Mouse (Mus musculus) G1E-ER4 (cell line): ENCODE measurements around the gene Ppp1r3f. TPM values are rescaled to one million over a fixed set of nuclear protein-coding genes. Genes with fewer than 3 reads are reported as not detected.

Experiments used
- GATA1 ChIP-seq: IDR thresholded peaks from one replicate; pipeline ENCODE4 v1.8.0; 2012; ENCODE audit warnings: low read length, inconsistent platforms
- polyA plus RNA-seq: library from polyadenylated mRNA; stranded (reverse); fragments of >175 nt; gene quantifications from 2 replicates; pipeline ENCODE4 v1.2.3, GENCODE M21; 2012

Gene Ppp1r3f
- polyA plus RNA-seq = 1.9 and 2.3 TPM in 2 replicates

GRCm38 (mm10) chrX:7574087-7574884, at the start of gene Ppp1r3f:
Gene Ppp1r3f, minus strand, starts transcription at chrX:7574283.
- TF ChIP-seq GATA1 = no peak

- no peak for TF ChIP-seq GATA1
These were observed 43.9 kb upstream of the Ppp1r3f start for GRCm38 (mm10) chrX:7617889-7618551.

GRCm38 (mm10) chrX:7610536-7611258, 36.6 kb upstream of the Ppp1r3f start:
- TF ChIP-seq GATA1 = no peak

GRCm38 (mm10) chrX:7610035-7610434, 36.0 kb upstream of the Ppp1r3f start:
- no peak for TF ChIP-seq GATA1

GRCm38 (mm10) chrX:7606783-7607182, 32.7 kb upstream of the Ppp1r3f start, which contains the start of gene Cacna1f:
Gene Cacna1f, plus strand, starts transcription at chrX:7607083.
- no peak for TF ChIP-seq GATA1

GRCm38 (mm10) chrX:7605575-7605941, 31.5 kb upstream of the Ppp1r3f start:
- TF ChIP-seq GATA1 = no peak

GRCm38 (mm10) chrX:7604879-7605574, 30.9 kb upstream of the Ppp1r3f start, which contains the start of gene Ccdc22:
Gene Ccdc22, minus strand, starts transcription at chrX:7605517.
- no peak for TF ChIP-seq GATA1

- TF ChIP-seq GATA1 = no peak
These were observed 29.9 kb upstream of the Ppp1r3f start for GRCm38 (mm10) chrX:7604004-7604403.

GRCm38 (mm10) chrX:7595371-7595770, 21.3 kb upstream of the Ppp1r3f start:
- TF ChIP-seq GATA1 = no peak

GRCm38 (mm10) chrX:7586356-7586755, 12.3 kb upstream of the Ppp1r3f start:
- no peak for TF ChIP-seq GATA1

GRCm38 (mm10) chrX:7583881-7584280, 9.8 kb upstream of the Ppp1r3f start:
- no peak for TF ChIP-seq GATA1

GRCm38 (mm10) chrX:7581151-7581550, 7.1 kb upstream of the Ppp1r3f start:
- TF ChIP-seq GATA1 = no peak

- TF ChIP-seq GATA1 = no peak
These were observed 775 bp upstream of the Ppp1r3f start for GRCm38 (mm10) chrX:7574885-7575231.

- no peak for TF ChIP-seq GATA1
These were observed 652 bp downstream of the Ppp1r3f start, which contains the start of gene Foxp3 for GRCm38 (mm10) chrX:7573176-7574086. Gene Foxp3, plus strand, starts transcription at chrX:7573644.
